In the genomic region with DNA sequence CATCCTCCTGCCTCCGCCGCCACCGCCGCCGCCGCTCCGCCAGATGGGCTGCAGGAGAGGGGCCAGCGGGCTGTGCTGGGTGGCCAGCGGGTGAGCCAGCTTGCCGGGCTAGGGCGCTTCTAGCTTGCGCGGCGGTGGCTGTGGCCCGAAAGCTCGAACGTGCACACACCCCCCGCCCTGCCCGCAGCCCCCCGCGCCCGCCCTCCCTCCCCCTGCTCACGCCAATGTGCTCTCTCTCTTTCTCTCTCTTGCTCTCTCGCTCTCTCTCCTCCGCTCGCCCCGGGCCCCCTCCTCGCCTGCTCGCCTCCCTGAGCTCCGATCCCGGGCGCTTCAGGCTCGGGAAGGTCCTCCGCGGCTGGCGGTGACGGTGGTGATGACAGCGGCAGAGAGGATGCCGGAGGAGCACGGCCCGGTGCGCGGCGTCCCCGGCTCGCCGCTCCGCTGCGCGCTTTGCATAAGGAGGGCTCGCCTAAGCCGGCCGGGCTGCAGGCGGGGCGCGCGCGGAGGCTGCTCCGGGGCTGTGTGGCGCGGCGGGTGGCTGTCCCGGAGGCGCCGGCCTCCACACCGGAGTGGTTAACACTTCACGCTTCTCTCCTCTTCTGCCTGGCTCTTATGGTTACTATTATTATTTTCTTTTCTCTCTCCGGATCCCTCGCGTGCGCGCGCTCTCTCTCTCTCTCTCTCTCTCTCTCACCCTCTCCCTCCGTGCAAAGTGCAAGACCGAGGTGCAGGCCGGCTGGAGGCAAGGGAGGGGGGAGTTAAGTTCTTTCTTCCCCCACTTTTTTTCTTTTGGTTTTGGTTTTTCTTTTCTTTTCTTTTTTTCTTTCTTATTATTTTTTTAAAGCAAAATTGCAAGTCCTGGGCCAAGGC, we compare ENCODE assay signal across 8 mouse cellular contexts. TPM values are rescaled to one million over a fixed set of nuclear protein-coding genes. Genes with fewer than 3 reads are reported as not detected.
DNase-seq lines count a peak whose midpoint lies in the region; ATAC-seq and TF ChIP-seq lines count a peak whose summit lies in the region.

No protein-coding gene starts in this region.

- peaks cover 46% of the 10 kb centered on the region for H3K27me3 ChIP-seq in embryonic facial prominence, embryonic 10.5 days (replicated peaks; ENCODE audit: low read depth, poor library complexity, severe bottlenecking)
- peaks cover 2% of the 10 kb centered on the region for H3K27me3 ChIP-seq in heart, adult 2 months (ENCODE audit: control insufficient read depth, insufficient read depth, low read length)
- peaks cover 25% of the 10 kb centered on the region for H3K27me3 ChIP-seq in limb, embryonic 12.5 days
- peaks cover 17% of the 10 kb centered on the region for H3K27me3 ChIP-seq in midbrain, embryonic 12.5 days
- no peaks in the 10 kb centered on the region for H3K27me3 ChIP-seq in small intestine, adult 2 months (ENCODE audit: control insufficient read depth, insufficient read depth, low read length)

- DNase-seq in adrenal gland, postnatal 10 days, result peak; percentile 84
- DNase-seq in embryonic facial prominence, embryonic 10.5 days (ENCODE audit: low spot score), result peak; percentile 82
- DNase-seq in heart, adult 2 months, result peak; percentile 80 to 83
- peak; percentile 80 for DNase-seq in kidney, adult 18-20 months
- no peak for DNase-seq in c-Kit-positive CD71-positive TER-119-positive erythroid progenitor cells, embryonic 14.5 days (ENCODE audit: low spot score)

- no peaks in the 10 kb centered on the region for H3K79me2 ChIP-seq in heart, adult 2 months (replicated peaks; ENCODE audit: control insufficient read depth, insufficient read depth, low read length)

- no peaks in the 10 kb centered on the region for H3K9me3 ChIP-seq in embryonic facial prominence, embryonic 10.5 days
- no peaks in the 10 kb centered on the region for H3K9me3 ChIP-seq in limb, embryonic 12.5 days
- H3K9me3 ChIP-seq in midbrain, embryonic 12.5 days, result no peaks in the 10 kb centered on the region

- peaks cover 44% of the 10 kb centered on the region for H3K4me1 ChIP-seq in embryonic facial prominence, embryonic 10.5 days
- H3K4me1 ChIP-seq in heart, adult 2 months (ENCODE audit: control insufficient read depth, insufficient read depth, low read length), result no peaks in the 10 kb centered on the region
- H3K4me1 ChIP-seq in limb, embryonic 12.5 days (replicated peaks), result peaks cover 30% of the 10 kb centered on the region
- H3K4me1 ChIP-seq in midbrain, embryonic 12.5 days, result peaks cover 24% of the 10 kb centered on the region
- H3K4me1 ChIP-seq in small intestine, adult 2 months (ENCODE audit: control insufficient read depth, insufficient read depth, insufficient read length, low read length), result no peaks in the 10 kb centered on the region

- TF ChIP-seq CTCF in heart, adult 2 months (IDR thresholded peaks at IDR 0.05), result no peak
- peak; percentile 8; the same call in 1 of the 2 replicates for TF ChIP-seq CTCF in small intestine, adult 2 months (IDR thresholded peaks at IDR 0.05; ENCODE audit: extremely low read depth, insufficient read length, insufficient replicate concordance, low read depth, low read length)

- peak overlapping the region; percentile 83 for H3K4me2 ChIP-seq in limb, embryonic 12.5 days
- peak overlapping the region; percentile 75 for H3K4me2 ChIP-seq in midbrain, embryonic 12.5 days (replicated peaks)

- intact Hi-C loops in heart, adult 2 months (cut with DNase I), result loop anchor here (5.0 kb wide), 3 partner anchors 305 to 1255 kb away; no protein-coding TSS in a partner anchor

- H3K27ac ChIP-seq in embryonic facial prominence, embryonic 10.5 days (replicated peaks), result peak overlapping the region; percentile 85
- H3K27ac ChIP-seq in heart, adult 2 months, result peak overlapping the region; percentile 67
- H3K27ac ChIP-seq in limb, embryonic 12.5 days, result peak overlapping the region; percentile 88
- H3K27ac ChIP-seq in midbrain, embryonic 12.5 days (replicated peaks), result peak overlapping the region; percentile 84
- peak overlapping the region; percentile 95 for H3K27ac ChIP-seq in small intestine, adult 2 months (ENCODE audit: insufficient read depth, low read depth, low read length)

- H3K36me3 ChIP-seq in embryonic facial prominence, embryonic 10.5 days (replicated peaks), result no peaks in the 10 kb centered on the region
- H3K36me3 ChIP-seq in heart, adult 2 months (ENCODE audit: control insufficient read depth, insufficient read depth, low read length), result no peaks in the 10 kb centered on the region
- no peaks in the 10 kb centered on the region for H3K36me3 ChIP-seq in limb, embryonic 12.5 days
- no peaks in the 10 kb centered on the region for H3K36me3 ChIP-seq in midbrain, embryonic 12.5 days
- H3K36me3 ChIP-seq in small intestine, adult 2 months (ENCODE audit: control insufficient read depth, insufficient read depth, low read length), result peaks cover 18% of the 10 kb centered on the region

- no peak for TF ChIP-seq EP300 in heart, adult 2 months (IDR thresholded peaks at IDR 0.05; ENCODE audit: insufficient read depth, low read depth, low read length)

- TF ChIP-seq POLR2A in heart, adult 2 months (IDR thresholded peaks at IDR 0.05; ENCODE audit: insufficient read depth, low read depth, low read length), result no peak
- TF ChIP-seq POLR2A in small intestine, adult 2 months (IDR thresholded peaks at IDR 0.05; ENCODE audit: low read depth, low read length), result no peak; the same call in 1 of the 2 replicates

- WGBS in embryonic facial prominence, embryonic 10.5 days, result under 1% methylated on average over 69 of the region's 76 CpGs
- under 1% methylated on average over 54 of the region's 76 CpGs for WGBS in heart, adult 2 months
- WGBS in limb, embryonic 12.5 days, result under 1% methylated on average over 65 of the region's 76 CpGs
- WGBS in midbrain, embryonic 12.5 days, result 0% methylated on average over 36 of the region's 76 CpGs
- under 1% methylated on average over 72 of the region's 76 CpGs for WGBS in small intestine, adult 2 months

- peak overlapping the region; percentile 72 for H3K4me3 ChIP-seq in embryonic facial prominence, embryonic 10.5 days
- H3K4me3 ChIP-seq in heart, adult 2 months, result peak overlapping the region; percentile 77
- H3K4me3 ChIP-seq in limb, embryonic 12.5 days (replicated peaks), result peak overlapping the region; percentile 69
- H3K4me3 ChIP-seq in midbrain, embryonic 12.5 days, result peak overlapping the region; percentile 58
- peak overlapping the region; percentile 96 for H3K4me3 ChIP-seq in small intestine, adult 2 months (ENCODE audit: low read depth, low read length)

- H3K9ac ChIP-seq in heart, adult 2 months (ENCODE audit: low read depth, low read length), result peak overlapping the region; percentile 80
- peak overlapping the region; percentile 75 for H3K9ac ChIP-seq in limb, embryonic 12.5 days (replicated peaks)
- peak overlapping the region; percentile 55 for H3K9ac ChIP-seq in midbrain, embryonic 12.5 days (replicated peaks)

- ATAC-seq in limb, embryonic 12.5 days (ENCODE audit: insufficient number of reproducible peaks, insufficient read depth, low FRiP score, low TSS enrichment, low read depth), result peak; percentile 78
- ATAC-seq in midbrain, embryonic 12.5 days (ENCODE audit: low FRiP score, low read depth), result peak; percentile 86

RNA-seq across cellular contexts. Expression of a gene that starts 0.5 kb away (rescaled TPM):
- total RNA-seq in adrenal gland, postnatal 10 days (2021), result 10 to 100 TPM; 25.0 to 27.2 TPM
- polyA plus RNA-seq in embryonic facial prominence, embryonic 10.5 days (2016; fragmentation: Nextera tagmentation; extraction: Ambion mirVana), result 2.3 and 2.7 TPM in 2 replicates
- 1 to 10 TPM; 7.8 to 8.6 TPM for total RNA-seq in heart, adult 2 months (2021)
- polyA plus RNA-seq in heart, adult 2 months (2012; rRNA removed), result 2.7 and 2.9 TPM in 2 replicates
- polyA plus RNA-seq in limb, embryonic 12.5 days (2016; fragmentation: Nextera tagmentation; extraction: Ambion mirVana), result 3.6 and 4.5 TPM in 2 replicates
- 5.2 and 6.4 TPM in 2 replicates for polyA plus RNA-seq in midbrain, embryonic 12.5 days (2016; fragmentation: Nextera tagmentation; extraction: Ambion mirVana)
- polyA plus RNA-seq in small intestine, adult 2 months (2012; rRNA removed), result 21.4 and 136 TPM in 2 replicates
